Mouse (Mus musculus) midbrain, embryonic 12.5 days (tissue): ENCODE measurements around the gene Ndufv2. TPM values are rescaled to one million over a fixed set of nuclear protein-coding genes. Genes with fewer than 3 reads are reported as not detected.
"Not testable (repeated sequence)": the region's sequence is repeated elsewhere in the genome, so short reads cannot be mapped to it uniquely, and the experiment has no call there.

Experiments used
- ATAC-seq: fragments of 200-750 bp; cut with Nextera tagmentation; 2 replicates; pipeline ENCODE4 v1.8.0; 2017; ENCODE audit warnings: low read depth, moderate TSS enrichment, moderate library complexity; ENCODE audit not compliant: low FRiP score
- H3K27ac ChIP-seq: fragments of 300-500 bp; sonication (generic); replicated peaks from 2 replicates; pipeline ENCODE4 v1.5.1; 2016; ENCODE audit warnings: mild to moderate bottlenecking
- H3K27me3 ChIP-seq: fragments of 300-500 bp; sonication (generic); 2 replicates; pipeline ENCODE4 v1.6.1; 2016; ENCODE audit warnings: mild to moderate bottlenecking
- H3K36me3 ChIP-seq: fragments of 300-500 bp; sonication (generic); 2 replicates; pipeline ENCODE4 v1.6.1; 2016
- H3K4me1 ChIP-seq: fragments of 300-500 bp; sonication (generic); 2 replicates; pipeline ENCODE4 v1.6.1; 2016
- H3K4me2 ChIP-seq: fragments of 300-500 bp; sonication (generic); replicated peaks from 2 replicates; pipeline ENCODE4 v1.6.1; 2016; ENCODE audit warnings: mild to moderate bottlenecking, moderate library complexity
- H3K4me3 ChIP-seq: fragments of 300-500 bp; sonication (generic); 2 replicates; pipeline ENCODE4 v1.5.1; 2016; ENCODE audit warnings: mild to moderate bottlenecking
- H3K9ac ChIP-seq: fragments of 300-500 bp; sonication (generic); replicated peaks from 2 replicates; pipeline ENCODE4 v1.6.1; 2016; ENCODE audit warnings: mild to moderate bottlenecking, moderate library complexity
- H3K9me3 ChIP-seq: fragments of 300-500 bp; sonication (generic); 2 replicates; pipeline ENCODE4 v1.6.1; 2016; ENCODE audit warnings: mild to moderate bottlenecking
- WGBS: fragments of 180-500 bp; shearing (Covaris S2); methylation state at CpG from one replicate; pipeline ENCODE4 v1.1.7; 2016; 5-methylcytosine and 5-hydroxymethylcytosine counted together
- polyA plus RNA-seq: library from polyadenylated mRNA; unstranded; fragments of >200 nt; fragmentation: Nextera tagmentation; extraction: Ambion mirVana; gene quantifications from 2 replicates; pipeline ENCODE4 v1.2.1, GENCODE M21; 2016

Ndufv2 gene
- polyA plus RNA-seq, 1 experiment from 2014 or later = 294 TPM

DNA sequence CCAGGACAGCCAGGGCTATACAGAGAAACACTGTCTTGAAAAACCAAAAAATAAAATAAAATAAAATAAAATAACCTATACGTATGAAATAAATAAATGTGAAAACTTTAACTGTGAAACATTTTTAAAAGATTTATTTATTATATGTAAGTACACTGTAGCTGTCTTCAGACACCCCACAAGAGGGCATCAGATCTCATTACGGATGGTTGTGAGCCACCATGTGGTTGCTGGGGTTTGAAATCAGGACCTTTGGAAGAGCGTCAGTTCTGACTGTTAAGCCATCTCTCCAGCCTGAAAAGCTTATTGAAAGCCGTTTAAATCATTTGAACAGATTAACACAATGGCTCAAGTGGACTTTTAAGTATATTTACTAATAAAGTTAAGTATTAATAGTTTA lies 57.7 kb downstream of the Ndufv2 start:
- ATAC-seq, H3K4me2 ChIP-seq, H3K4me3 ChIP-seq, H3K9me3 ChIP-seq, H3K4me1 ChIP-seq, H3K27ac ChIP-seq, H3K9ac ChIP-seq, H3K27me3 ChIP-seq: not testable (repeated sequence)
- WGBS = 86% methylated on average over 4 of the region's 4 CpGs
- H3K36me3 ChIP-seq = 0 out of 2 replicates have a peak, but pooled peaks cover 11% of the 10 kb centered on the region

DNA sequence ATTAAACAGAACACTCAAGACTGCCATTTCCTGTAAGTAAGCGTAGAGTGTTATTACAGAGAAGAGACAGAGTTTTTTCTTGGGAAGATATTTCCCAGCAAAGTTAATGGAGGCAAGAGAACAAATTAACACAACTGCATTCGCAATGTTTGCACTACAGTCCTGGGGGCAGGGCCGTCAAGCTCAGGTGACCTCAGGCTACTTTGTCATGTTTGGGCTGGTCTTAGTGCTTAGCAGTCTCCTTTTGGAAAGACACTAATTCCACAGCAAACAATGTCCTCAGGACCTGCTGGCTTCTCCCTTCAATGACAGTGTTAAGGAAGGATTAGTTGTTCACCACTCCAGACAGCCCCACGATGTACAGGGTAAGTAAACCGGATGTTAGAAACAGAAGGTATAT lies 60.3 kb downstream of the Ndufv2 start:
- H3K4me1 ChIP-seq = no peaks in the 10 kb centered on the region
- WGBS = 83% methylated on average over 5 of the region's 5 CpGs
- ATAC-seq = no peak
- no peak overlapping the region for H3K9ac ChIP-seq
- 0 out of 2 replicates have a peak, but pooled peaks cover 10% of the 10 kb centered on the region for H3K36me3 ChIP-seq
- H3K4me3 ChIP-seq = no peak overlapping the region
- no peaks in the 10 kb centered on the region for H3K27me3 ChIP-seq
- H3K9me3 ChIP-seq = no peaks in the 10 kb centered on the region
- no peak overlapping the region for H3K27ac ChIP-seq
- H3K4me2 ChIP-seq = no peak overlapping the region

GRCm38 (mm10) chr17:66033239-66033638 lies 68.1 kb downstream of the Ndufv2 start:
- H3K9me3 ChIP-seq = no peaks in the 10 kb centered on the region
- 93% methylated on average over 5 of the region's 5 CpGs for WGBS
- no peaks in the 10 kb centered on the region for H3K4me1 ChIP-seq
- H3K36me3 ChIP-seq = no peaks in the 10 kb centered on the region; the same call in 1 of the 2 replicates
- H3K27ac ChIP-seq = no peak overlapping the region
- no peak for ATAC-seq
- no peak overlapping the region for H3K4me2 ChIP-seq
- H3K27me3 ChIP-seq = no peaks in the 10 kb centered on the region
- no peak overlapping the region for H3K9ac ChIP-seq
- no peak overlapping the region for H3K4me3 ChIP-seq

DNA sequence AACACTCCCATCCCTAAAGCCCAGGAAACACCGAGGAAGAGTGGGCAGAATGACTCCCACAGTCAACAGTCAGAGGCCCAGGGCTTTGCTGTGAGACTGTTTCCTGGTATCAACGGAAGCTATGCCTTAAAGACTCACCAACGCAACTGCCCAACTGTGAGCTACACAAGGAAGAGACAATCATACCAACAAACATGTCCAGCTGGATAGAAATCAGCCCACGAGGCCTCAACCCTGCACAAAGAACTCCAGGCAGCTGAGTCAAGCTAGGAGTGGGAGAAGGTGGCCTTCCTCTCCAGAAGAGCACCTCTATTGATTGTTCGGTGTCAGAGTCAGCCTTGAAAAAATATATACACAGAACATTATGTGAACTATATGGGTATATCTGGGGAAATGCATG lies 69.4 kb downstream of the Ndufv2 start:
- no peak overlapping the region for H3K9ac ChIP-seq
- whole genome bisulfite sequencing = 93% methylated on average over 5 of the region's 5 CpGs
- no peak overlapping the region for H3K27ac ChIP-seq
- no peak for ATAC-seq
- H3K4me3 ChIP-seq = no peak overlapping the region
- peaks cover 2% of the 10 kb centered on the region; the same call in 1 of the 2 replicates for H3K36me3 ChIP-seq
- no peaks in the 10 kb centered on the region for H3K9me3 ChIP-seq
- H3K4me2 ChIP-seq = no peak overlapping the region
- no peaks in the 10 kb centered on the region for H3K27me3 ChIP-seq
- no peaks in the 10 kb centered on the region for H3K4me1 ChIP-seq

Other genes starting within 250 kb of the Ndufv2 start
- gene Ralbp1, start 215.8 kb downstream of the Ndufv2 start, polyA plus RNA-seq = 32.7 and 47.9 TPM in 2 replicates
- 92.9 and 95.7 TPM in 2 replicates for gene Twsg1, start 150.3 kb downstream of the Ndufv2 start, polyA plus RNA-seq
- gene Ankrd12, start 24.5 kb downstream of the Ndufv2 start, polyA plus RNA-seq = 52.4 and 67.3 TPM in 2 replicates
- 34.6 and 38.8 TPM in 2 replicates for gene Washc1, start 10.0 kb upstream of the Ndufv2 start, polyA plus RNA-seq
- 20.0 and 21.3 TPM in 2 replicates for gene Ddx11, start 22.0 kb upstream of the Ndufv2 start, polyA plus RNA-seq